Mouse (Mus musculus) neural tube, embryonic 12.5 days (tissue): ENCODE data around the gene Gde1. TPM values are rescaled to one million over a fixed set of nuclear protein-coding genes. Genes with fewer than 3 reads are reported as not detected.

ENCODE experiments used
- ATAC-seq: fragments of 200-750 bp; cut with Nextera tagmentation; 2 replicates; pipeline ENCODE4 v1.8.0; 2017; ENCODE audit warnings: low read depth, mild to moderate bottlenecking, moderate TSS enrichment, moderate library complexity; ENCODE audit not compliant: low FRiP score
- H3K27ac ChIP-seq: fragments of 300-500 bp; sonication (generic); 2 replicates; pipeline ENCODE4 v1.5.1; 2016
- H3K27me3 ChIP-seq: fragments of 300-500 bp; sonication (generic); replicated peaks from 2 replicates; pipeline ENCODE4 v1.6.1; 2016; ENCODE audit warnings: mild to moderate bottlenecking
- H3K36me3 ChIP-seq: fragments of 300-500 bp; sonication (generic); 2 replicates; pipeline ENCODE4 v1.6.1; 2016; ENCODE audit warnings: mild to moderate bottlenecking
- H3K4me1 ChIP-seq: fragments of 300-500 bp; sonication (generic); 2 replicates; pipeline ENCODE4 v1.6.1; 2016
- H3K4me2 ChIP-seq: fragments of 300-500 bp; sonication (generic); replicated peaks from 2 replicates; pipeline ENCODE4 v1.6.1; 2016; ENCODE audit warnings: mild to moderate bottlenecking
- H3K4me3 ChIP-seq: fragments of 300-500 bp; sonication (generic); 2 replicates; pipeline ENCODE4 v1.5.1; 2016
- H3K9ac ChIP-seq: fragments of 300-500 bp; sonication (generic); 2 replicates; pipeline ENCODE4 v1.6.1; 2016; ENCODE audit warnings: mild to moderate bottlenecking
- H3K9me3 ChIP-seq: fragments of 300-500 bp; sonication (generic); 2 replicates; pipeline ENCODE4 v1.6.1; 2016; ENCODE audit warnings: mild to moderate bottlenecking
- WGBS: fragments of 180-500 bp; shearing (Covaris S2); methylation state at CpG from one replicate; pipeline ENCODE4 v1.1.7; 2016; 5-methylcytosine and 5-hydroxymethylcytosine counted together
- polyA plus RNA-seq: library from polyadenylated mRNA; unstranded; fragments of >200 nt; fragmentation: Nextera tagmentation; extraction: Ambion mirVana; gene quantifications from 2 replicates; pipeline ENCODE4 v1.2.1, GENCODE M21; 2016

The Gde1 gene
- 131 and 138 TPM in 2 replicates for polyA plus RNA-seq

DNA sequence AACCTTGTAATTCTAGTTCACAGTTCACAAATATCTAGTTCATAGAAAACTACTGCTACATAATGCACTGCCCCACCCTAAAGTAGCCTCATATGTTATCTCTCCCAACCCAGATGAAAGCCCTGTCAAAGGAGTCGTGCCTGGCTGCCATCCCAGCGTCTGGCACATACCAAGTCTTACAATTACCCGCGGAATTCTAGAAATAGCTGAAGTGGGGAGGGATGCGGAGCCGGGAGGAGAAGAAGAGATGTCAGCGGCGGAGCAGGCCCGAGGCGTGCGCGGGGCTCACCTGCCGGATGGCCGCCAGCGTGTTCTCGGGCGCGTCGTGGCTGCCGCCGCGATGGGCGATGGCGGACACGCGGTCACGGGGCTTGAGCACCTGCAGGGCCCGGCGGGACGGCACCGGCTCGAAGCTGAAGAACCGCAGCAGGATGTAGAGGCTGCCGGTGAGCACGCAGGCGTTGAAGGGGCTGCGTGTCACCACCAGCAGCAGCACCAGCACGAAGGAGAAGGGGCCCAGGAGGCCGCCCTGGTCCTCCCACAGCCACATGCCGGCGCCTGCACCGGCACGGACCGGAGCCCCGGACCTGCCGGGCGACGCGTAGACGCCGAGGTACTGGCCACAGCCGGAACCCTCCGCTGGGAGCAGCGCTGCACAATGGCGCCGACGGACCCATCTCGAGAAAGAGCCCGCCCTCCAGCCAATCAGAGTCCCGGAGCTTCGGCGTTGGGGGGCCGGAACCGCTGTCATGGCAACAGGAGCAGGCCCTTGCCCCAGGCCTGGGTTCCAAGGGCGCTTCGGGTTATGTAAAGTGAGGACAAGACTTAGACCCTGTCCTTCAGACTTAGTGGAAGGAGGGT is at the start of gene Gde1:
Gene Gde1, minus strand, starts transcription at position 678 of the 861 bp plus-strand sequence.
- peak within 1 kb of the TSS; percentile 96 for H3K9ac ChIP-seq
- H3K4me3 ChIP-seq = peak within 1 kb of the TSS; percentile 86
- peak; percentile 95 for ATAC-seq
- H3K9me3 ChIP-seq = no peaks in the 10 kb centered on the region
- under 1% methylated on average over 66 of the region's 66 CpGs for WGBS
- peaks cover 20% of the 10 kb centered on the region; the same call in 1 of the 2 replicates for H3K4me1 ChIP-seq
- H3K27ac ChIP-seq = peak within 1 kb of the TSS; percentile 76
- H3K27me3 ChIP-seq = no peaks in the 10 kb centered on the region
- peak within 1 kb of the TSS; percentile 78 for H3K4me2 ChIP-seq
- H3K36me3 ChIP-seq = no peaks in the 10 kb centered on the region

DNA sequence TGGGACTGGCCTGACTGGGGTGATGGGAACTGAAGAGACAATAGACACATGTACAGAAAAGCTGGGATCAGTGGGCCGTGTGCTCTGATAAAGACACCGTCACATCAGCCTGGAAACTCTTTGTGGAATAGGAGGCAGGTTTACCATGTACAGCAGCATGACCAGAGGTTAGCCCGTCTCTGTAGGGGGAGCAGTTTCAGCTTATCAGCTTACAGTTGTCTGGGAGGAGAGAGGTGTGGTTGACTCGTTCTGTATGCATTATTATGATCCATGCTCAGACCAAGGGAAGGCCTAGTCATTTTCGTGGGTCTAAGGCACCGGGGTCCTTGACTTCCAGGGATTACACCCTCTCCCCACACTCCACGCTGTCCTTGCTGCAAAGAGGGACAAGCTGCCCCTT is 46.0 kb upstream of the Gde1 start:
- ATAC-seq = no peak
- 91% methylated on average over 7 of the region's 7 CpGs for WGBS
- H3K27me3 ChIP-seq = no peaks in the 10 kb centered on the region

DNA sequence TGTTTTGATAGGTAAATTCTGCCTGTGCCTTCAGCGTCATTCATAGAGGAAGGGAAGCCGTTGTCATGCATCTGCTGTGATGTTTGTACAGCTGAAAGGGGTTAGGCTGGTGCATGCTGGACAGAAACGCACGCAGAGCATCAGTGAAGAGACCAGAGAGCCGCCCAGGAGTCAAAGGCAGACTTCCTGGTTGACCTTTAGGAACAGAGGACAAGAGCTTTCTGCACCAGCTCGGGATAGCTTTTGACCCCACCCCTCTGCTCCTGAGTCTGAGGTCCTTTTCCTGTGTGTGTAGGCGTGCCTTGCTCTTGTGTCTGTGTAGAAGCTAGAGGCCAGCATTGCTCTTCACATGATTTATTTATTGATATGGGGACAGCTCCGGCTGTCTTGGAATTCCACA is 44.1 kb upstream of the Gde1 start:
- Histone ChIP-seq H3K9me3 (no peaks in the 10 kb centered on the region), H3K4me1 (no peaks in the 10 kb centered on the region), H3K4me2 (no peak overlapping the region), H3K9ac (no peak overlapping the region), H3K27ac (no peak overlapping the region), H3K4me3 (no peak overlapping the region), H3K27me3 (no peaks in the 10 kb centered on the region), H3K36me3 (peaks cover 86% of the 10 kb centered on the region)
- no peak for ATAC-seq
- WGBS = 80% methylated on average over 8 of the region's 8 CpGs

More for the DNA sequence above, 46.0 kb upstream of the Gde1 start:
- H3K4me1 ChIP-seq = no peaks in the 10 kb centered on the region
- H3K27ac ChIP-seq = no peak overlapping the region
- no peak overlapping the region for H3K4me3 ChIP-seq
- peaks cover 91% of the 10 kb centered on the region for H3K36me3 ChIP-seq
- H3K9me3 ChIP-seq = no peaks in the 10 kb centered on the region
- H3K9ac ChIP-seq = no peak overlapping the region
- no peak overlapping the region for H3K4me2 ChIP-seq

DNA sequence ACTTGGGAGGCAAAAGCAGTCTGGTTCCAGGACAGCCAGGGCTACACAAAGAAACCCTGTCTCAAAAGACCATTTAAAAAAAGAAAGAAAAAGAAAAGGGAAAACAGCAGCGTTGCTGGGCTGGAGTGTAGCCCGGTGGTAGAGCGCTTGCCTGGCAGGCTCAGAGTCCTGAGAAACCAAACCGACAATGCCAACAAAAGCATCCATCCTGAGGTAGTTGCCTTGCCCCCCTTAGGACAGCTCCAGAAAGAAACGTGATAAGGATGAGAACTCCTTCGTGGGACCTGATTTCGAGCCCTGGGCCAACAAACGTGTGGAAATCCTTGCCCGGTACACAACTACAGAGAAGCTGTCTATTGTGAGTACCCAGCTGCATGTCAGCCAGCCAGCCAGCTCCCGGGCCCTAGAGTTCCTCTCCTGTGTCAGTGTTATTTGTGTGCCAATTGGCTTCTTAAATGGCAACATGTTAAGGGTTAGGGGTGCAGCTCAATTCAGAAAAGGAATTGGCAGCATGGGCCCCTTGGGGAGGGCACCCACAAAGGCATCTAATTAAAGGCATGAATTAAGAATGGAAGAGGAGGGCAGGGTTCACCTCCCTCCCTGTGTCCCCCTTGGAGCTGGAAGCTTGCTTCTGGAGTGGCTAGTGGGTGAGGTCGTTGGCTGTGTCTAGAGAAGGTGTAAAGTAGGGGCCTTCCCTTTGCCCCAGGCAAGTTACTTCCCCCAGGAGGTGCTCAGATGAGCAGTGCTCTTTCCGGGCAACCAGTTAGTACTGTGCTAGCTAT is 42.5 kb upstream of the Gde1 start:
- Histone ChIP-seq H3K27ac (no peak overlapping the region), H3K36me3 (peaks cover 75% of the 10 kb centered on the region), H3K9ac (no peak overlapping the region), H3K4me3 (no peak overlapping the region), H3K4me2 (no peak overlapping the region), H3K27me3 (no peaks in the 10 kb centered on the region), H3K9me3 (no peaks in the 10 kb centered on the region), H3K4me1 (no peaks in the 10 kb centered on the region)
- ATAC-seq = no peak
- WGBS = 93% methylated on average over 12 of the region's 12 CpGs

DNA sequence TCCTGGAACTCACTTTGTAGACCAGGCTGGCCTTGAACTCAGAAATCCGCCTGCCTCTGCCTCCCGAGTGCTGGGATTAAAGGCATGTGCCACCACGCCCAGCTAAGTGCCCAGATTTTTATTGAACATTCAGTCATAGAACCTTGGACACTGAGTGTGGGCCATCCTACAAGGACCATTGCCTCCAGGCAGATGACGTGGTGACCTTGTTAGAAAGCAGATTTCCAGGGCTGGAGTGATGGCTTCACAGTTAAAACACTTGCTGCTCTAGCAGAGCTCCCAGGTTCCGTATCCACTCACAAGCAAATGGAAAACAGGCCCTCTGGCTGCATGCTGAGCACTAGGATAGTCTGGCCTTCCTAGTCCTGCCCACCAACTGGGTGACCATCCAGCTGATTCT is 39.2 kb upstream of the Gde1 start:
- Histone ChIP-seq H3K4me1 (peaks cover 6% of the 10 kb centered on the region; the same call in 1 of the 2 replicates), H3K4me3 (no peak overlapping the region), H3K4me2 (no peak overlapping the region), H3K27me3 (no peaks in the 10 kb centered on the region), H3K9me3 (no peaks in the 10 kb centered on the region), H3K36me3 (peaks cover 44% of the 10 kb centered on the region), H3K27ac (no peak overlapping the region), H3K9ac (no peak overlapping the region)
- WGBS = 87% methylated on average over 5 of the region's 5 CpGs
- no peak for ATAC-seq

DNA sequence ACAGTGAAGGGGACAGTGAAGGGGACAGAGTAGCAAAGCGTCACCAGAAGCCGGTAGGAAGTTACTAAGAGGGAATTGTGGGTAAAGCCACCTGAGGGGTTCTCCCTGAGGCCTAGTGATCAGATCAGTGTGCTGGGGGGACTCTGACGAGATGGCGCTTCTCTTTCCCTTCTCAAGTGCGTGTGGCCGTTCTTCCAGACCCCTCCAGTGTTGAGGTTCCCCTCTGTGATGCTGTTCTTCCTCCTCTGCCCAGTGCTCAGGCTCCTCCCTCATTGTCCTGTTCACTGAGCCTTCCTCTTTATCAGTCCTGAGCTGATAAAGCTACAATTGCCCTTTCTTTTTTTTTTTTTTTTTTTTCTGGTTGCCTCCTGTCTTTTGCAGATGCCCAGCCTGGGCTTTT is 36.7 kb upstream of the Gde1 start:
- ATAC-seq = no peak
- Histone ChIP-seq H3K27ac (no peak overlapping the region), H3K4me3 (no peak overlapping the region), H3K4me1 (peaks cover 6% of the 10 kb centered on the region; the same call in 1 of the 2 replicates), H3K4me2 (no peak overlapping the region), H3K9me3 (no peaks in the 10 kb centered on the region), H3K27me3 (no peaks in the 10 kb centered on the region), H3K9ac (no peak overlapping the region), H3K36me3 (peaks cover 22% of the 10 kb centered on the region)
- WGBS = 83% methylated on average over 6 of the region's 6 CpGs

DNA sequence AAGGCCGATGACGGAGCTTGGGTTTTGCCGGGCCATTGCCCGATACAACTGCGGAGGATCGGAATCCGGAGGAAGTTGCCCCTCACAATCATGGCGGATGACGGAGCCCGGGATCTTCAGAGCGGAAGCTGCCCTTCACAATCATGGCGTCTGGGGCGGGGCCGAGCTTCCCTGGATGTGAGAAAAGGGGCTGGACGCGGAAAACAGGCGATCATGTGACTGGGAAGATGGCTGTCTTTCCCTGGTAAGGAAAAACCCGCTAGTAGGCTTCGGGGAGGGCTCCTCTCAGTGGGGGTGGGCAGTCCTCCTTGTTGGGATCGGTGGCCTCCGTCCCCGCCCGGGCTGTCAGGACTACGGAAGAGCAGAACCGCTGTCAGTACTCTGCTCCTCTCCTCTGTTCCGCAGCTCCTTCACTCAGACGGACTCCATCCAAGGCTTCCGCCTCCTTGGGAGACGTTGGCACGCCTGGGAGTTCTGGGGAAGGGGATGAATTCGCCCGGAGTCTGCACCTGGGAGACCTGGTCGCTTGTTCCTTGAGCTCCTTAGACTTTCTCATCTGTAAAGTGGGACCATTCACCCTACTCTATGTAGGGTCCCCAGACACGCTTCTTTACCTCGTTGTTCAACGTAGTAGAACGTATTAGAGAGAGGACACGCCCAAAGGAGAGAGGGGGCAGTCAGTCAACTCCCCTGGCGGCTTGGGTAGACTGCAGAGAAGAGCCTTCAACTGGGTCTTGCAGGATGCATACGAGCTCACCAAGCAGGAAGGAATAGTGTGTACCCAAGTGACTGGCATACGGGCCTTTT is 35.2 kb upstream of the Gde1 start:
- Histone ChIP-seq H3K4me2 (peak overlapping the region; percentile 82), H3K9me3 (no peaks in the 10 kb centered on the region), H3K4me3 (peak overlapping the region; percentile 71), H3K27me3 (no peaks in the 10 kb centered on the region), H3K9ac (peak overlapping the region; percentile 68), H3K36me3 (peaks cover 8% of the 10 kb centered on the region; the same call in 1 of the 2 replicates), H3K4me1 (peaks cover 6% of the 10 kb centered on the region; the same call in 1 of the 2 replicates), H3K27ac (no peak overlapping the region)
- WGBS = 2% methylated on average over 41 of the region's 41 CpGs
- peak; percentile 96 for ATAC-seq

DNA sequence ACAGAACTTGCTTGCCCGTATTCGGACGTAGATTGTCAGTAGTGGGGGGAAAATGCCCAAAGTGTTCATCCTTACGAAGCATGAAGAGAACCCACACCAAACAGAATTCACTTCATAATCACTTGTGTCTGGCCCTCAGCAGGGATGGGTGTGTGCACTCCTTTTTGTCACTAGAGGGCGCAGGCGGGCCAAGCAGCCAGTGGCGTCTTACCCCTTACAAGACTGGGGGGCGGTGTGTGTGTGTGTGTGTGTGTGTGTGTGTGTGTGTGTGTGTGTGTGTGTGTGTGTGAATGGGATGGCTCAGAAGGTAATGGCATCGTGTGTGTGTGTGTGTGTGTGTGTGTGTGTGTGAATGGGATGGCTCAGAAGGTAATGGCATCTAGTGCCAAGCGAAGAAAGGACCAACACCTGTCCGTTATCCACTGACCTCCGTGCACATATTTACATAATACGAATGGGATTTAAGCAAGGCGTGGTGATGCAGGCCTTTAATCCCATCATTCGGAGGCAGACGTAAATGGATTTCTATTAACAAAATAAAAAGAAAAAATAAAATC is 34.5 kb upstream of the Gde1 start, which contains the start of gene Vps35l:
Gene Vps35l, plus strand, starts transcription at position 252 of the 557 bp plus-strand sequence.
- peaks cover 8% of the 10 kb centered on the region; the same call in 1 of the 2 replicates for H3K36me3 ChIP-seq
- H3K4me1 ChIP-seq = peaks cover 6% of the 10 kb centered on the region; the same call in 1 of the 2 replicates
- peak within 1 kb of the TSS; percentile 82 for H3K4me2 ChIP-seq
- peak within 1 kb of the TSS; percentile 71 for H3K4me3 ChIP-seq
- no peaks in the 10 kb centered on the region for H3K9me3 ChIP-seq
- H3K27ac ChIP-seq = no peak within 1 kb of the TSS
- WGBS = 3% methylated on average over 15 of the region's 16 CpGs
- peak; percentile 90 for ATAC-seq
- no peaks in the 10 kb centered on the region for H3K27me3 ChIP-seq
- peak within 1 kb of the TSS; percentile 68 for H3K9ac ChIP-seq

DNA sequence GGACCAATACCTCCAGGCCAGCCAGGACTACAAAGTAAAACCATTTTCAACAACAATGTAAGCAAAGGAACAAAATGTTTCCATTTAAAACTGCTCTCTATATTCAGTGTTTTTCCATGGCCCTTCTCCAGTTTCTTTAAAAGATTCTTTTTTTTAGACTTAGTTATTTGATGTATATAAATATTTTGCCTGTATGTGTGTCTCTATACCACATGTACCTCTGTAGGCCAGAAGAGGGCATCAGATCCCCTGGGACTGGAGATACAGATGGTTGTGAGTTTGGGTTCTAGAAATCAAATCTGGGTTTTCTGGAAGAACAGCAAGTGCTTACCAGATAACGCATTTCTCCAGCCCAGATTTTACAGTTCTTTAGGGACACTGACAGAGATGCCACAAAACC is 33.2 kb upstream of the Gde1 start:
- WGBS = 66% methylated on average over 1 of the region's 1 CpGs
- Histone ChIP-seq H3K4me3 (no peak overlapping the region), H3K27ac (no peak overlapping the region), H3K36me3 (peaks cover 16% of the 10 kb centered on the region; the same call in 1 of the 2 replicates), H3K9me3 (no peaks in the 10 kb centered on the region), H3K4me2 (no peak overlapping the region), H3K4me1 (peaks cover 6% of the 10 kb centered on the region; the same call in 1 of the 2 replicates), H3K9ac (no peak overlapping the region), H3K27me3 (no peaks in the 10 kb centered on the region)
- ATAC-seq = no peak

DNA sequence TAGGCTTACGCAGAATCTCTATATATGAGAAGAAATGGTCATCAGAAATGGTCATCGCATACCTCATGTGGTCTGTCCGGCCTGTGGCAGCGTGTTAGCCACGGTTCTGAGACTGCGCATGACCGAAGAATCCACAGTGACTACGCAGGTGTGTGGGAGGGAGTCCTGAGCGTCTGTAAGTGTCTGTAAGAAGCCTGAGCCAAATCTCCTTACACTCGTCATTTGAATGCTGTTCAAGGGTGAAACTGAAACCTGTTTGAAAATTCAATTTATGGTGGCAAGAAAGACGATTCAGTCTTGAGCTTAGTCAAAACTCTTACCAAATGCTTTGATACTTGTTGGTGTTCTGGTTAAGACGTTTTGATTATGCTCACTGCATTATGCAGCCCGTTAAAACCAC is 27.6 kb upstream of the Gde1 start:
- H3K27ac ChIP-seq = no peak overlapping the region
- H3K9ac ChIP-seq = no peak overlapping the region
- no peak overlapping the region for H3K4me3 ChIP-seq
- ATAC-seq = no peak
- H3K27me3 ChIP-seq = no peaks in the 10 kb centered on the region
- no peak overlapping the region for H3K4me2 ChIP-seq
- WGBS = 94% methylated on average over 13 of the region's 13 CpGs
- H3K4me1 ChIP-seq = no peaks in the 10 kb centered on the region
- H3K36me3 ChIP-seq = peaks cover 59% of the 10 kb centered on the region
- no peaks in the 10 kb centered on the region for H3K9me3 ChIP-seq

DNA sequence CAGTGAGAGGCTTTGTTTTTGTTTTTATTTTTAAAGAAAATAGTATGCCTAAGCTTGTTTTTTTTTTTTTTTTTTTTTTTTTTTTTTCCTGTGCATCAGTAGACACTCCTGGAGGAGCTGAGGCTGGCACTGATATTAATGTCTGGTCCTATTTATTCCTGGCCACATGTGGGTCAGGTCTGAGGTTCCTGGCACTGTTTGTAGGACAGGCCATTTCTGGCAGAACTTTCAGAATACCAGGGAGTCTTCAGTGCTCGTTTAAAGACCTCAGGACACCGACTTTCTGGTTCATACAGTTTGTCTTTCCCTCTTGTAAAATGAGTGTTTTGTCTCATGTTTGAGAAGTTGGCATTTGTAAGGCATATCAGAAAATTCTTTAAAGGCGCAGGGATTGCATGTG is 26.2 kb upstream of the Gde1 start:
- H3K4me1 ChIP-seq = no peaks in the 10 kb centered on the region
- 94% methylated on average over 3 of the region's 3 CpGs for WGBS
- H3K9me3 ChIP-seq = no peaks in the 10 kb centered on the region
- H3K4me2 ChIP-seq = no peak overlapping the region
- H3K9ac ChIP-seq = no peak overlapping the region
- H3K36me3 ChIP-seq = peaks cover 71% of the 10 kb centered on the region
- H3K27me3 ChIP-seq = no peaks in the 10 kb centered on the region
- ATAC-seq = no peak
- no peak overlapping the region for H3K27ac ChIP-seq
- no peak overlapping the region for H3K4me3 ChIP-seq
